Mouse (Mus musculus): Measurements from ENCODE around the gene Maged1. TPM values are rescaled to one million over a fixed set of nuclear protein-coding genes. Genes with fewer than 3 reads are reported as not detected.

Gene Maged1
- total RNA-seq, 2 experiments from 2014 or later, result 24.2 to 24.8 TPM

Other genes starting within 250 kb of the Maged1 start
- not detected for gene Fam90a1b, start 175.4 kb downstream of the Maged1 start, total RNA-seq (2021)
- 100 to 1,000 TPM; 182 to 183 TPM for gene Apoo, start 175.0 kb downstream of the Maged1 start, total RNA-seq (2021)
- under 1 TPM; 0.37 to 0.41 TPM for gene Gspt2, start 93.9 kb upstream of the Maged1 start, total RNA-seq (2021)
- gene Zxdb, start 182.4 kb upstream of the Maged1 start, total RNA-seq (2021), result 1 to 10 TPM; 2.3 to 2.6 TPM

Measured in gastrocnemius, postnatal 36 days (tissue).